Mouse (Mus musculus): ENCODE data around the gene Xrn2.
A peak's percentile ranks its signal among the peaks of the same experiment; 100 is the strongest.

Xrn2 gene

GRCm38 (mm10) chr2:147053229-147053892 lies 40.6 kb downstream of the Xrn2 start:
- DNase-seq (ENCODE audit: low spot score in 2 of 2) = no peak

DNA sequence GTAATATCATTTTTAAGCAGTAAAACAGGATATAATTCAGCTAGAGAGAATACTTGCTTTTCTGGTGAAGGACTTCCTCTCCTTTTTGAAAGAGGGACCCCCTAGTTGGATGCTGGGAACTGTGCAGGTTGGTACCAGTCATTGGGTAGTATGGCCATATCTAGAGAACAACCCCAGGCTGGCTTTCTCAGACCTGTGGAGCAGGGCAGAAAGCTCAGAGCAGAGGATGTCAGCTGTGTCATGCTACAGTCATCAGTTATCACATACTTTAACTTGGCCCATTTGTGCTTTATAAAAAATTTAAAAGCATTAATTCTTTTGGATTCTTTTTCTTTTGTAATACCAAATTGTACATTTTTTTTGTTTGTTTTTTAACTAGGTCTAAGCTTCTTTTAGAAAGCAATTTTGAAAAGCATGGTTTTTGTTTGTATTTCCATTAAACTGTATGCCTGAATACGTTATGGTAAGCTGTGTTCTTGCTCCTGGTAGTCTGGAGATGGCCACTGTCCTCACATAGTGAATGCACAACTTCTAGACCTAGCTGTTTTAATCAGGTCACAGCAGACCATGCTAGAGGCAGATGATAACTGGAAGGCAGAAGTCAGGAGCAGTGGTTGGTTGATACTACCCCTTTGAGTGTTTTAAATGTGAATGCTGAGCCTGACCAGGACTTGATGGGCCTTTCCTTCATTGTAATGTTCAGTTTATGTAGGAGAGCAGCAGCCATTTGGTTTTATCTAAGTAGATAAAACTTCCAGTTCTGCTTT lies 54.9 kb downstream of the Xrn2 start:
- DNase-seq (ENCODE audit: low spot score in 2 of 2) = no peak

DNA sequence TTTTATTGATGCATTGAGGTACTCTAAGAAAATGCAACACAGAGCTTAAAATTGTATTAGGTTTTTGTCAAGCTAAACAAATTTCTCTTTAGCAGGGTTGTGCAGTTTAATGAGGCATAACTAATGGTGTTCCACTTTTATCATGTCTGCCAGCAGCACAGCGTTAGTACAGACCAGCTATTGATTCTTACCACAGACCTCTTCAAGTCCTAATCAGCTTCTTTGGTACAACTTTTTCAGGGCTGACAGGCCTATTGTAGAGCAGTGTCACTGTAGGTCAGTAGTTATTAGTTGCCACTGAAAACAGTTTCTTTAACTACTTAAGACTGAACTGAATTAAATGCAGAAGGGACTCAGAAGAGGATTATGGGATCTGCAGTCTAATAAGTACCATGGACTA lies 56.3 kb downstream of the Xrn2 start:
- DNase-seq (ENCODE audit: low spot score in 2 of 2) = no peak

DNA sequence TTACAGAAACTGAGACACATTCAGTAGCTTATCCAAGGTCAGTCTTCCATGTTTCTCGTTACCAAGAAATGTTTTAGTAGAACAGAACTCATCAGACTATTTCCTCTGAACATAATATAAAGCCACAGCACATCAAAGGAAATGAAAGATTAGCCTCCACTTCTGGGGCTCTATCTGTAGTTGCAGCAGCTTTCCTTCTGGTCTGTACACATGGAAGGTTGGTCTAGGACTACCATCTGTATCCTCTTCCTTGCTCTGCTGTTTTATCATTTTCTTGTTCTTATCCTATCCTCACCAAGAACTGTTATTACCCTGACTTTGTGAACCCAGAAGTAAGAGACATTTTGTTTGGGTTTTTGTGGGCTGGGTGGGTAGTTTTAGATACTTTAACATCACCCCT lies 57.5 kb downstream of the Xrn2 start:
- DNase-seq (ENCODE audit: low spot score in 2 of 2) = no peak

DNA sequence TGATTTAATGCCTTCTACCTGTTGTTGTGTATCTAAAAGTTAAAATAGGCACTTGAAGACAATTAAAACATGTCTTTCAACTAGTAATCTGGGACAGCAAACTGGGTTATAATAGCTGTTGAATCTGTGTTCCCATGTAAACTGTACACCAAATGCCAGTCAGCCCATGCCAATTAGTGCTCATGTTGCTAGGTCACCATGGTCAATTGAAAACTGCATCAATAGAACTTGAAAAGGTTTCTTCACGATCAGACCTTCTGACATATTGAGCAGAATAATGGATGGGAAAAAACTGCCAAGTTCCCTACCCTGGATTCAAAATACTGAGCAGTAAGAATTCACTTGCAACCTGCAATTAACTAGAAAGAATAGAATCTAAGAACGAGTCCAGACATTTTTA lies 61.2 kb downstream of the Xrn2 start:
- no peak for DNase-seq (ENCODE audit: low spot score in 2 of 2)

GRCm38 (mm10) chr2:147074399-147074798 lies 61.6 kb downstream of the Xrn2 start:
- DNase-seq (ENCODE audit: low spot score in 2 of 2) = no peak

DNA sequence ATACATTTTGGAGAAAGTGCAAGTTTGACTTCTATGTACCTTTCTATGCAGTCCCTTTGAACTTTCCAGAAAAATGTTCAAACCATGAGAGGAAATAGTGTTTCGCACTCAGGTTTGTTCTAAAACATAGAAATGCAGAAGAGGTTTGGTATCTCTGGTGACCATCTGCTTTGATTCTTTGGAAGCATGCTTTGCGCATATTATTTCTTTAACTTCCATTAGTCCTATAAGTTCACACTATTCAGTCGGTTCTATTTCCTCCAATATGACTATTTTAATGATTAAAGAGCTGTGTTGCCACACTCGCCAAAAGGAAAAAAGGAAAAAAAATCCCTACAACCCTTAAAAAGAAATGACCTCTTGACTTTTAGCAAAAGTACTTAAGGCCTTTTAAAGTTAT lies 69.6 kb downstream of the Xrn2 start:
- DNase-seq (ENCODE audit: low spot score in 2 of 2) = no peak

DNA sequence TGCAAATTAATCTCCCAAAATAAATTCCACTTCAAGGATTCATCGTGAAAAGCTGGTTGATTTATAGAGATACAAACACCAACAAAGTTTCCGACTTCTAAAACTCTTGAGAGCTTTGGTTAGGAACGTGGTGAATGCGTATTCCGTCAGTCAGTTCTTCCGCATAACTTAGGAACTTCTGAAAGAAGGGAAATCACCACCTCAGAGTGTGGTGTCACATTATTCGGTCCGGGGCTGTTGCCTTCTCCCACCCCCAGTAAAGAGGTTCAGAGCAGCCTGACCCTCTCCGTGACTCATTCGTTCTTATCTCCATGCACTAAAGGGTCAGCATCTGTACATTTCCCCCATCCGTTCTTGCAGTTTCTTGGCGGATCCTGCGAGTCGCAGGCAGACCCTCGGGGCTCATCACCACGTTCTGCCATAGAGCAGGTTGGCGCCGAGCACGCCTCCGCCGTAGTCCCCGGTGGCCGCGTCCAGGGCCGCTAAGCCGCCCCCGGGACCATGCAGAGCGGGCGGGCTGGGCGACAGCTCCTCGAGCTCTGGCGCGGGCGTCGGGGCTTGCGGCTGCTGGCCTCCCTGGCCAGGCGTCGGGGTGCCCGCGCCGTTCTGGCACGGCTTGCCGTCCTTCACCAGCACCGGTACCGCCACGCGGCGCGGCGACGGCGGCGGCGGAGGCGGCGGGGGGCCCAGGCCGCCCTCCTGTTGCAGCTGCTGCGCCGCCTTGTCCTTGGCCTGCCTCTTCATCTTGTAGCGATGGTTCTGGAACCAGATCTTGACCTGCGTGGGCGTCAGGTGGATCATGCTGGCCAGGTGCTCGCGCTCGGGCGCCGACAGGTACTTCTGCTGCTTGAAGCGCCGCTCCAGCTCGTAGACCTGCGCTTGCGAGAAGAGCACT lies 70.9 kb downstream of the Xrn2 start:
- DNase-seq (ENCODE audit: low spot score in 2 of 2) = peak; percentile 29 to 40

DNA sequence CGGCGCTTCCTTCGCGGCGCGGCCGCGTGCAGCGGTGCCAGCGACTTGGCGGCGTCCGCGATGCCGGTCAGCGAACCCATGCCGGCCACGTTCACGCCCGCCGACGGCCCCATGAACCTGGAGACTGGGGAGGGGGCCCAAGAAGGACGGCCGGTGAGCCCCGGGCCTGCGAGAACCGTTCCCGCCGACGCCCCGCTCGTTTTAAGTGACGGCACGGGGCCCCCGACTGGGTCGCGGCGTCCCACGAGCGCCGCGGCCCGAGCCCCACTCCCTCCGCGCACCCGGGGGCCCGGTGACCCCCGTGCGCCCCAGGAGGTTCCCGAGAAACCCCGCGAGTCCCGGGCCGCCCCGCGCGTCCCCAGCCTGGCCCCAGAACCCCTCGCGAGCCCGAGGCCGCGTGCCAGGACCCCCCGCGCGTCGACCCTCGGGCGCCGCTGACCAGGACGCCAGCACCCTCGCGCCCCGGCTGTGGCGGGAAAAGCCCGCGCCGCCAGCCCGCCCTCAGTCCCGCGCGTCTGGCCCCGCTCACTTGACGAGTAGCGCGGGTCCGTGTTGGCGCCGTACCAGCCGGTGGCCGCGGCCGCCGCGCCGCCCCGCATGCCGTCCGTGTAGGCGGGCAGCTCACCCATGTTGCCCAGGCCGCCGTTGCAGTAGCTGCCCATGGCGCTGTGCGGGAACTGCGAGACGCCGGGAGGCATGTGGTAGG lies 71.7 kb downstream of the Xrn2 start:
- DNase-seq (ENCODE audit: low spot score in 2 of 2) = no peak

DNA sequence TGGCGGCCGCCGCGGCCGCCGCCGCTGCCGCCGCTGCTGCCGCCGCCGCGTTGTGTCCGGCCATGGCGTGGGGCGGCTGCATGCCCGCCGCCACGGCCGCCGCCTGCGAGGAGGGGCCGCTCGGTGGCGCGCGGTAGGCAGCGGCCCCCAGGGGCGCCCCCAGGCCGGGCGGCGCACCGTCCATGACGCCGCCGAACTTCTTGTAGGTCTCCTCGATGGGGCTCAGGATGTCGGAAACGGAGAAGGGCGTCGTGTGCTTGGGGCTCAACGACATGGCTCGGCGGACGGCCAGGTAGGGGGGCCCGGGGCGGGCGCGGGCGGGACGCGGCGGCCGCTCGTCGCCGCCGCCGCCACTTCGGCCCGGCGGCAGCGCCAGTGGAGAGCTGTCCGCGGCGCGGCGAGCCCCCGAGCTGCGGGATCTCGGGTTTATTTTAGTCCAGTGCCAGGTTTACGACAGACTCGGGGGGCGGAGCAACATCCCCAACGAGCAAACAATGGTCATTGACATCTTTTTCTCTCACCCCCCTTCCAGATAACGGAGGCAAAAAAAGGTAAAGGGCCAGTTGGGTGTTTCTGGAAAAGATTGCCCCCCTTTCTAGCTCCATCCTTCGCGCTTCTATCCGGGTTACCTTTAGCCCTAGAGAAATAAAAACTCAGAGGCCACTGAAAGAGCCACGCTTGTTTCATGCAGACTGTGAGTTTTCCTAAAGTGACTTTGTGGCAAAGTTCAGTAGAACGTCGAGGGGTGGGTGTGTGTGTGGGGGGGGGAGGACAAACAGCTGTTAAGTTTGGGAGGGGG lies 72.5 kb downstream of the Xrn2 start, which contains the start of gene Nkx2-4:
Gene Nkx2-4, minus strand, starts transcription at position 374 of the 799 bp plus-strand sequence.
- no peak for DNase-seq (ENCODE audit: low spot score in 2 of 2)

DNA sequence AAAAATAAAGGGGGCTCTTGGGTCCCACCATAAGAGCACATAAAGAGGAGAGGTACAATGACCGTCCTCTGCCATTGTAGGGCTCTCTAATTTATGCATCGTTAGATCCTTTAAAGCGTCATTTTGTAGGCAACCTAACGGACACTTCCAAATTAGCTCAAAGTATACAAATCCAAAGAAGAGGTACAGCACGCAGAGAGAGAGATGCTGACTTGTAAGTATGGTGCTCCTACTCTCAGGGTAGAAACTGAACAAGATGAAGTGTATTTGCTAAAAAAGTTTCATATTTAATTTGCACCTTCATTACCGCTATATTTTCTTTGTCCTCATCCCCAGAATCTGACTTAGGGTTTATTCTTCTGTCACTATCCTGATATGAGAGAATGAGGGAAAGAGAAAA lies 73.1 kb downstream of the Xrn2 start:
- no peak for DNase-seq (ENCODE audit: low spot score in 2 of 2)

- no peak for DNase-seq (ENCODE audit: low spot score in 2 of 2)
Observed at GRCm38 (mm10) chr2:147086441-147086840, 73.6 kb downstream of the Xrn2 start.

- DNase-seq (ENCODE audit: low spot score in 2 of 2) = no peak
Observed at GRCm38 (mm10) chr2:147119736-147120135, 106.9 kb downstream of the Xrn2 start.

DNA sequence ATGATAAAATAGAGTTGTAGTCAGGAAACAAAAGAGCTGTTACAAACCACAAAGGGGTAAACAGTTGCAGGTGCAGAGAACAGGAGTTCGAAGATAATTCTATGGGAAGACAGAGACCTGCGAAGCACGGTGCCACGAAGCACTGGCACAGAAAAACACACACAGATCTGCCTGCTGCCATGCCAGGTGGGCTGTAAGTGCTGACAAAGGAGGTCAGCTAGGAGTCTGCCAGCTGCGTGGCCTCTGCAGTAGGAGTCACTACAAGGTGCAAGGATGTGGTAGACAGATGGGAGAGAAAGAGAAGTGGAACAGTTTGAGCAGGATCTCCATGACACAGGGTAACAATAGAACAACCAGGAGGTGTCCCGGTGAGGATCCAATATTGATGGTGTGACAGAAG lies 114.6 kb downstream of the Xrn2 start:
- no peak for DNase-seq (ENCODE audit: low spot score in 2 of 2)

Data from right cerebral cortex, postnatal 10 days (tissue).